In genomic region chr4:99941655-99942414, GRCm38 (mm10) we compare ENCODE assay signal across 9 mouse cellular contexts. TPM values are rescaled to one million over a fixed set of nuclear protein-coding genes. Genes with fewer than 3 reads are reported as not detected.
DNase-seq lines count a peak whose midpoint lies in the region; ATAC-seq and TF ChIP-seq lines count a peak whose summit lies in the region.
"Had no signal": no experiment of that assay in that cellular context is flagged by ENCODE, and none has a peak within 500 bp of the region (broad histone marks: within the 10 kb centered on the region; RNA-seq: fewer than 3 reads in every experiment).

No protein-coding gene starts in this region.

- ATAC-seq in lung, embryonic 15.5 days (ENCODE audit: borderline replicate concordance, extremely low read depth, low FRiP score, low TSS enrichment): peak; percentile 36; the same call in 1 of the 2 replicates

- no peaks in the 10 kb centered on the region for H3K36me3 ChIP-seq in lung, embryonic 15.5 days
- H3K36me3 ChIP-seq: limb, embryonic 12.5 days had no signal

- H3K4me3 ChIP-seq in layer of hippocampus, adult 2 months: no peak overlapping the region
- H3K4me3 ChIP-seq in lung, embryonic 15.5 days: no peak overlapping the region
- H3K4me3 ChIP-seq: limb, embryonic 12.5 days had no signal

- no peaks in the 10 kb centered on the region for H3K9me3 ChIP-seq in lung, embryonic 15.5 days
- H3K9me3 ChIP-seq: limb, embryonic 12.5 days had no signal

- no peak overlapping the region for H3K4me2 ChIP-seq in lung, embryonic 15.5 days
- H3K4me2 ChIP-seq: limb, embryonic 12.5 days had no signal

- peak; percentile 64 for TF ChIP-seq CTCF in layer of hippocampus, adult 2 months (conservative IDR thresholded peaks at IDR 0.05)

- intact Hi-C loops in heart, postnatal 14 days (cut with DNase I): loop anchor here (5.0 to 10.0 kb wide), 2 partner anchors 153 to 465 kb away; partner anchors contain the start of gene Ror1

- no peak overlapping the region for H3K27ac ChIP-seq in layer of hippocampus, adult 2 months
- H3K27ac ChIP-seq in lung, embryonic 15.5 days: no peak overlapping the region
- H3K27ac ChIP-seq: limb, embryonic 12.5 days had no signal

- DNase-seq in layer of hippocampus, adult 2 months (ENCODE audit: low spot score in 2 of 2): no peak
- DNase-seq in layer of hippocampus, adult 18-20 months (ENCODE audit: low spot score in 2 of 2): no peak
- DNase-seq in adrenal gland, adult 2 months: peak; percentile 83
- DNase-seq in heart, postnatal 14 days: peak; percentile 44 to 52
- no peak for DNase-seq in embryo, embryonic 10 days (ENCODE audit: low spot score)
- DNase-seq in layer of hippocampus, postnatal 36 days: no peak
- DNase-seq in urinary bladder, postnatal 4 days (ENCODE audit: low spot score in 2 of 2): no peak

- no peaks in the 10 kb centered on the region for H3K27me3 ChIP-seq in lung, embryonic 15.5 days
- H3K27me3 ChIP-seq: limb, embryonic 12.5 days had no signal

- H3K4me1 ChIP-seq in lung, embryonic 15.5 days: peaks cover 19% of the 10 kb centered on the region

- no peak overlapping the region for H3K9ac ChIP-seq in lung, embryonic 15.5 days
- H3K9ac ChIP-seq: limb, embryonic 12.5 days had no signal

- 50% methylated on average over 10 of the region's 10 CpGs for WGBS in lung, embryonic 15.5 days

RNA-seq across cellular contexts. Expression of gene Itgb3bp, which starts 12.2 kb away (rescaled TPM):
- 1 to 10 TPM; 5.1 to 6.4 TPM for total RNA-seq in layer of hippocampus, adult 2 months (2021)
- 1 to 10 TPM; 6.1 to 6.2 TPM for total RNA-seq in layer of hippocampus, adult 18-20 months (2021)
- total RNA-seq in adrenal gland, adult 2 months (2021): 1 to 10 TPM; 5.8 to 6.4 TPM
- 0.30 and 0.42 TPM in 2 replicates for polyA plus RNA-seq in adrenal gland, adult 2 months (2012; rRNA removed)
- 1 to 10 TPM; 4.5 to 6.4 TPM for total RNA-seq in heart, postnatal 14 days (2021)
- polyA plus RNA-seq in lung, embryonic 15.5 days (2015; fragmentation: Nextera tagmentation; extraction: Ambion mirVana): 38.4 and 41.1 TPM in 2 replicates
- 1 to 10 TPM; 4.4 to 6.0 TPM for total RNA-seq in layer of hippocampus, postnatal 36 days (2021)

RNA-seq across cellular contexts. Expression of gene Pgm1, which starts 12.6 kb away (rescaled TPM):
- total RNA-seq in layer of hippocampus, adult 2 months (2021): 10 to 100 TPM; 62.4 to 63.0 TPM
- total RNA-seq in layer of hippocampus, adult 18-20 months (2021): 10 to 100 TPM; 65.0 to 67.9 TPM
- total RNA-seq in adrenal gland, adult 2 months (2021): 100 to 1,000 TPM in 1 of 2 experiments, 10 to 100 TPM in 1; 94.2 to 103 TPM
- 52.7 and 56.6 TPM in 2 replicates for polyA plus RNA-seq in adrenal gland, adult 2 months (2012; rRNA removed)
- 100 to 1,000 TPM; 226 to 234 TPM for total RNA-seq in heart, postnatal 14 days (2021)
- polyA plus RNA-seq in lung, embryonic 15.5 days (2015; fragmentation: Nextera tagmentation; extraction: Ambion mirVana): 71.5 and 79.2 TPM in 2 replicates
- 10 to 100 TPM; 58.6 to 62.7 TPM for total RNA-seq in layer of hippocampus, postnatal 36 days (2021)

Comparison
In these comparisons a context has a peak if more than half of its experiments do, and no peak if none do; other contexts are left out.
1. DNase-seq: peak in adrenal gland, adult 2 months (single experiment) and heart, postnatal 14 days (2 of 2); none in layer of hippocampus, adult 2 months (0 of 2), layer of hippocampus, adult 18-20 months (0 of 2), embryo, embryonic 10 days (single experiment), layer of hippocampus, postnatal 36 days (0 of 2) and urinary bladder, postnatal 4 days (0 of 2).